Mouse (Mus musculus): ENCODE measurements around the gene Gm29866. TPM values are rescaled to one million over a fixed set of nuclear protein-coding genes. Genes with fewer than 3 reads are reported as not detected.
"Not testable (repeated sequence)": the region's sequence is repeated elsewhere in the genome, so short reads cannot be mapped to it uniquely, and the experiment has no call there.

Gm29866 gene
- not detected in 2 replicates for polyA plus RNA-seq (2015; fragmentation: Nextera tagmentation; extraction: Ambion mirVana)

DNA sequence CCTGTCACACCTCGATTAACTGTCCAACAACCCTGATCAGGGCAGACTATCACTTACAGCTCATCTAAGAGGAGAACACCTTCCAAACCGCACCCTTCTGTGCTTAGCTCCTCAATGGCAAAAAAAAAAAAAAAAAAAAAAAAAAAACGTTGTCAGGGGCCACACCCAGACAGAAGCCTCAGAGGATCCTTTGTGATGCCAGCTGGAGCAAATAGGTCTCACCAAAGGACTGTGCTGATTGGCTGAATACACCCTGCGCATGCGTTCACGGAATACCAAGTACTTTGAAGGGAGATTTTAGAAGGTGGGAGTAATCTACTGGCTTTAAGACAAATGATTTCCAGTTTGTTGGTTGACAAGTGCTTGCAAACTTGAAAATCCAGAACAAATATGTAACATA, at the start of gene Gm29866:
Gene Gm29866, minus strand, starts transcription at position 101 of the 400 bp plus-strand sequence.
- H3K9me3 ChIP-seq (replicated peaks; ENCODE audit: control insufficient read depth, low read length); H3K9ac ChIP-seq (ENCODE audit: low read depth, low read length); H3K36me3 ChIP-seq (ENCODE audit: control insufficient read depth, insufficient read depth); H3K27me3 ChIP-seq (ENCODE audit: control insufficient read depth, insufficient read depth, low read depth, low read length); H3K4me2 ChIP-seq (ENCODE audit: low read depth, low read length); H3K27ac ChIP-seq (ENCODE audit: low read length); H3K4me1 ChIP-seq (ENCODE audit: control insufficient read depth, low read depth, low read length); H3K4me3 ChIP-seq (ENCODE audit: low read depth, low read length); ATAC-seq (ENCODE audit: low read depth): not testable (repeated sequence)
- WGBS (ENCODE audit: insufficient replicate concordance) = no CpG with 5 or more reads among the region's 6 CpGs

Other genes with a start within 250 kb of the Gm29866 start
- gene Gm20909, start 170.9 kb upstream of the Gm29866 start, polyA plus RNA-seq (2015; fragmentation: Nextera tagmentation; extraction: Ambion mirVana) = not detected in 2 replicates
- not detected in 2 replicates for gene Gm20865, start 247.9 kb upstream of the Gm29866 start, polyA plus RNA-seq (2015; fragmentation: Nextera tagmentation; extraction: Ambion mirVana)

Measured in liver, embryonic 16.5 days (tissue).